Mouse (Mus musculus) common myeloid progenitor, adult 5-6 weeks (primary cell): ENCODE measurements around the gene Slc45a1. TPM values are rescaled to one million over a fixed set of nuclear protein-coding genes. Genes with fewer than 3 reads are reported as not detected.

ENCODE experiments used
- ATAC-seq: replicated peaks from 2 replicates; pipeline ENCODE4 v1.8.0; 2016; ENCODE audit warnings: low read depth, mild to moderate bottlenecking, moderate TSS enrichment, inconsistent platforms; ENCODE audit not compliant: poor library complexity, severe bottlenecking
- total RNA-seq: library from RNA; stranded (forward); fragments of 200-1000, 187-1606 nt; gene quantifications from 2 replicates; pipeline ENCODE4 v1.2.3, GENCODE M21; 2017

The Slc45a1 gene
- total RNA-seq, 1 experiment from 2014 or later, result not detected

- no peak for ATAC-seq
Measured at GRCm38 (mm10) chr4:150583777-150584135, 68.2 kb downstream of the Slc45a1 start.

GRCm38 (mm10) chr4:150582966-150583776 is 68.8 kb downstream of the Slc45a1 start:
- peak; percentile 75 for ATAC-seq

- ATAC-seq, result no peak
Measured at GRCm38 (mm10) chr4:150581931-150582723, 69.8 kb downstream of the Slc45a1 start.

Other genes with a start within 250 kb of the Slc45a1 start
- 0.05 and 0.59 TPM in 2 replicates for gene Errfi1, start 201.7 kb upstream of the Slc45a1 start, total RNA-seq